Mouse (Mus musculus): Measurements from ENCODE around the gene Ndufv2. TPM values are rescaled to one million over a fixed set of nuclear protein-coding genes. Genes with fewer than 3 reads are reported as not detected.
"Not testable (repeated sequence)": the region's sequence is repeated elsewhere in the genome, so short reads cannot be mapped to it uniquely, and the experiment has no call there.

Ndufv2 gene
- total RNA-seq, 2 experiments from 2014 or later, result 224 to 227 TPM

DNA sequence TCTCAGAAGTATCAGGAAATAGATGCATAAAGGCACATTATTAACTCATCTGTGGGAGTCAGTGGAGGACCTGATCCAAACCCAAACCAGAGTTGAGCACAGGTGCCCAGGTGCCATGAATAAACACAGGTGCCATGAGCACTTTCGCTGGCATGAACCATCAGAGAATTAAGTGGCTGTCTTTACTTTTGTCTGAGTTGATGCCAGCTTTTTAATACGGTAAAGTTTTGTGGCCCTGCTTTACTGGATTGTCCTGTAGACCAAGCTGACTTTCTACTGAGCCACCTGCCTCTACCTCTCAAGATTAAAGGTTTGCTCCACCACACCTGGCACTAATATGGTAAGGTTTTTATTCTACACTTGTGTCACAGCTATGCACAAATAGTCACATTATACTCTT lies 9.3 kb downstream of the Ndufv2 start:
- intact Hi-C loops (cut with DNase I), result no loop called here
- no peak for DNase-seq (ENCODE audit: low spot score in 2 of 2)

DNA sequence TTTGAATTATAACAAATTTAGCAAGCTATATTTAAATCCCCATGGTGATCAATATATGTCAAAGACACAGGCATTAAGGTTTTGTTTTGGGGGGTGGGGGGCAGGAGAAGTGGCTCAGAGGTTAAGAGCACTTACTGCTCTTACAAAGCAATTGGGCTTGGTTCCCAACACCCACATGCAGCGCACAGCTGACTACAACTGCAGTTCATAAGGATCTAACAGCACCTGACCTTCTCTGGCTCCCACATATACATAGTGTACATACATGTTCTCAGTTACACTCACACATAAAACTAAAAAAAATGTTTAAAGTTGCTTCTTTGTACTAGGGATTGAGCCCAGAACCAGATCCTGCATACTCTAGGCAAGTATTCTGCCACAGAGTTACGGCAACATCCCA lies 10.0 kb downstream of the Ndufv2 start:
- DNase-seq (ENCODE audit: low spot score in 2 of 2), result no peak
- intact Hi-C loops (cut with DNase I), result no loop called here

DNA sequence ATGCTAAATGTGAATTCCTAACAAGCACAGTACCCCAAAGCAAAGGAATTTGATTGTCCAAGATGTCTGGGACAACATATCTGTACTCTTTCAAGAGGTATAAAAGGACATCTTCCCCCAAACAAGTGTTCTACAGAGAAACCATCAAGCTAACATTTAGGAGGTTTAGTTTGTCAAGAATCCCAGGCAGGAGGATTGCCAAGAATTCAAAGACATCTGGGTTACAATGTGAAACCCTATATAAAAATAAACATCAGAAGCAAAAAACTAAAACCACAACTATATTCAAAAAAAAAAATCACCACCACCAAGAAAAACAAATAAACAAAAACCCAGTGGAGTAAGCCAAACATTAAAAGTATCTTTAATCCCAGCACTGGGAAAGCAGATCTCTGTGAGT lies 11.1 kb downstream of the Ndufv2 start:
- no peak for DNase-seq (ENCODE audit: low spot score in 2 of 2)
- intact Hi-C loops (cut with DNase I), result no loop called here

DNA sequence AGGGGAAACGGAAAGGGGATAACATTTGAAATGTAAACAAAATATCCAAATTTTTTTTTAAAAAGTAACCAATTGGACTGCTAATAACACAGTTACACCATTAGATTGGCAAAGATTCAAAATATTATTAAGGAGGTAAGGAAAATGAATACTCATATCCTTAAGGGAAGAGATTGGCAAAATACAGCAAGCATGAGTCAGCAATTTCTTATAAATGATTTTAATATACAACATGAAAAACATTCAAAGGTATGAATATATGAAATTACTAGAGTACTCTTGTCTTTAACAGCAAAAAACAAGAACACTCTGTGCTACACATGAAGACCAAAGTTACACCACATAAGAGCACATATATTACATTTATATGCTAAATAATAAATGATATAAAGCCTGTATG lies 16.3 kb downstream of the Ndufv2 start:
- intact Hi-C loops (cut with DNase I), result no loop called here
- no peak for DNase-seq (ENCODE audit: low spot score in 2 of 2)

DNA sequence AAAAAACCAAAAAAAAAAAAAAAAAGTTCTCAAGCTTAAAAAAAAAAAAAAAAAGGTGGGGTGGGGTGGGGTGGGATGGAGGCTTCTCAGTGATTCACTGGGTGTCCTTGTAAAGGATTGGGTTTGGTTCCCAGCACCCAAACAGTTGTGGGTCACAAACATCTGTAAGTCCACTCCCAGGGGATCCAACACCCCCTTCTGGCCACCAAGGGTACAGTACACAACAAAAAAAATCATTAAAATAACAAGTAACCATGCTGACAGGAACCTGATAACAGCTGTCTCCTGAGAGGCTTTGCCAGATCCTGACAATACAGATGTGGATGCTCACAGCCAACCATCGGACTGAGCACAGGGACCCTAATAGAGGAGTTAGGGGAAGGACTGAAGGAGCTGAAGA lies 16.9 kb downstream of the Ndufv2 start:
- intact Hi-C loops (cut with DNase I), result no loop called here
- no peak for DNase-seq (ENCODE audit: low spot score in 2 of 2)

DNA sequence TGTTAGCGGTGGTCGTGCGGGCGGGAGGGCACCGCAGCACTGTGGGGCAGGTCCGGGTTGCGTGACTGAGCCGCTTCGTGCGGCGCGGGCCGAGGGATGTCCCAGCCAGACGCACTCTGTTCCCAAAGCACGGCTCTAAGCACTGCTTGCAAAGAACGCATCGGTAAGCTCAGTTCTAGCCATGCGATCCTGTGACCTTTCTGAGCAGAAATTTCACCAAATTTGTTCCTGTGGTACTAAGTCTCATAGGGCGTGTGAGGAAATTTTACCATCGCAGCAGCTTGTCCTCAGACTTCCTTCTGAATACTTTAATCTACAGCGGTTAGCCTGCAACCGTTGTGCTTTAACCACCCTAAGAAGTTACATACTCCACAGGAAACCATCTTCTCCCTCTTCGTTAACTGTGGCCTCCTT lies 23.9 kb downstream of the Ndufv2 start:
- no peak for DNase-seq (ENCODE audit: low spot score in 2 of 2)
- intact Hi-C loops (cut with DNase I), result loop anchor here (1.0 kb wide), 1 partner anchor 24 kb away; the partner anchor contains the start of gene Ndufv2

DNA sequence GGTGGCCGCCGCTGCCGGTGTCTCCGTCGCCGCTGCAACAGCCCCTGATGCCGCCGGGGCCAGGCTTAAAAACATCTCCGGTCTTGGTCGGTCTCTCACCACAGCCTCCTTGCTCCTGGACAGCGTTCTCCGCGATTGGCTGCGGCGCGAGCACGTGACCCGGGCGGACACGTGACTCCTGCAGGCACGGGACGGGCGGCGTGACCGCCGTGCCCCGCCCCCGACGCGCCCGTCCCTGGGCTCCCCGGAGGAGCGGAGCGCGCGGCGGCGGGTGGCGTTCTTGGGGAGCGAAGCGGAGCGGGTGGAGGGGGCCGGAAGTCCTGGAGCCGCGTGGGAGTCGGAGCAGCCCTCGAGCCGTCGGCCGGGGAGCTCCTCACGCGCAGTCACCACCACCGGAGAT lies 24.4 kb downstream of the Ndufv2 start, which contains the start of gene Ankrd12:
Gene Ankrd12 (minus strand): TSS at position 156 of the 400 bp plus-strand sequence.
- intact Hi-C loops (cut with DNase I), result loop anchor here (1.0 kb wide), 1 partner anchor 24 kb away; the partner anchor contains the start of gene Ndufv2
- DNase-seq (ENCODE audit: low spot score in 2 of 2), result peak; percentile 96 to 98

DNA sequence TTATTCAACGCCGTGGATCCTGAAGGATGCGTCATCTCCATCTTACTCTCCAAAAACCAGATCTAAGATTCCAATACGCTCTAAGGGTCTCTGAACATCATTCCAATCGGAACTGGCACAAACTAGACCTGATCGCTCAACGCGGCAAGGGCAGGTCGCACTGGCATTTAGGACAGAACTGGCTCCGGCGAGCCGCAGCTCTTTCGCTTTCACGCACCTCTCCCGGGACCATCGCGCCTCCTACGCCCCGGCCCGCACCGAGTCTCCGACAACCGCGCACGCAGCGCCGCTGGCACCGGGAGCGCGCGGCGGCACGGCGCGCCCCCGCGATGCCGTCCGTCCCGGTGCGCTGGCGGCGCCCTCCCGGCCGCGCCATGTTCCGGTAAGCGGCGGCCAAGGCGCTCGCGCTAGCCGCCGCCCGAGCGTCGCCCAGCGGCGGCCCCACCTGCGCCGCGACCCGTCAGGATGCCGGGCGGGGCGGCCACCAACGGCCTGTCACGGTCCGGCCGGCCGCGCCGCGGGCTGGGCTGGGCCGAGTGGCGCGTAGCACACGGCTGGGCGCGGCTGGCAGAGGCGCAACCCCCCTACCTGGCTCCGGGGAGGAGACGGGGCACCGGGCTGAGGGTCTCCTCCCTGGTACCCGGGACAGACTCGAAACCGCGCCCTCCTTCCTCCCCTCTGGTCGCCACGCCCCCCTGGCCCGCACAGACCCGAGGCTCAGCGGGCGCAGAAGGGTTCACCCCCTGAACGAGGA lies 25.0 kb downstream of the Ndufv2 start:
- peak; percentile 59 to 66 for DNase-seq (ENCODE audit: low spot score in 2 of 2)
- intact Hi-C loops (cut with DNase I), result no loop called here

DNA sequence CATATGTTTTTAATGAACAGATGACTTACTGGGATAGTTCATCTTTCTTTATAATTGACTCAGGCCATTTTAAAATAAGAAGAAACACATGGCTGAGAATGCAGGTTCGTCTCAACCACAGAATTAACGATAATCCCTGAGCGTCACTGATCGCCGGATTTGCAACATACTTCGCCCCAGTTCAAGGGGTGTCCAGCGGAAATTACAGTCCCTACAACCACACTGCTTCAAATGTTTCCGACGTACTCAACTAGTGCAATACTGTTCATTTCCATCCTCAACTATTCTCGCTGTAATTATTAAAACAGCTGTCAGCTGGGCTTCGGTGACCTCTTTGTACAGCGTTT lies 25.6 kb downstream of the Ndufv2 start:
- DNase-seq (ENCODE audit: low spot score in 2 of 2), result no peak
- intact Hi-C loops (cut with DNase I), result no loop called here

DNA sequence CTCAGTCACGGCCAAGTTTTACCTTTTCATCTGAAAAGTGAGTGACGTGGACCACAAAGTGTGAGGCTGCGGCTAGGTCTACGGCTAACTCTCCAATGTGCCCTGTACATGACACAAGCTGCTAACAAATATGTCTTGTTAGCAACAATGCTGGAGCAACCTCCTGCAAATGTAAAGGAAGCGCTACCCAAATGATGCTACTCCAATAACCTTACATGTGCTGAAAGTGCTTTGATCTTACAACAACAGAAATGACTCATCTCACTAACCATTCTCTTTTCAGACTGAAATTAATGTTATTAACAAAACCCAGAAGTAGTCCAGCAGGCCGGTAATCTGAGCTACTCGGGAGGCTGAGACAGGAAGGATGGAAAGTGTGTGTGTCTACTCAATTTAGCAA lies 27.4 kb downstream of the Ndufv2 start:
- intact Hi-C loops (cut with DNase I), result no loop called here
- DNase-seq (ENCODE audit: low spot score in 2 of 2), result no peak

DNA sequence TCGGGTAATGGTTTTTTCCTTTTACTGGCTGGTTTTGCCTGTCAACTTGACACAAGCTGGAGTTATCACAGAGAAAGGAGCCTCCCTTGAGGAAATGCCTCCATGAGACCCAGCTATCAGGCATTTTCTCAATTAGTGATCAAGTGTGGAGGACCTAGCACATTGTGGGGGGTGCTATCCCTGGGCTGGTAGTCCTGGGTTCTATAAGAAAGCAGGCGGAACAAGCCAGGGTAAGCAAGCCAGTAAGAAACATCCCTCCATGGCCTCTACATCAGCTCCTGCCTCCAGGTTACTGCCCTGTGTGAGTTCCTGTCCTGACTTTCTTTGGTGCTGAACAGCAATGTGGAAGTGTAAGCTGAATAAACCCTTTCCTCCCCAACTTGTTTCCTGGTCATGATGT lies 32.3 kb downstream of the Ndufv2 start:
- DNase-seq (ENCODE audit: low spot score in 2 of 2); intact Hi-C loops (cut with DNase I): not testable (repeated sequence)

DNA sequence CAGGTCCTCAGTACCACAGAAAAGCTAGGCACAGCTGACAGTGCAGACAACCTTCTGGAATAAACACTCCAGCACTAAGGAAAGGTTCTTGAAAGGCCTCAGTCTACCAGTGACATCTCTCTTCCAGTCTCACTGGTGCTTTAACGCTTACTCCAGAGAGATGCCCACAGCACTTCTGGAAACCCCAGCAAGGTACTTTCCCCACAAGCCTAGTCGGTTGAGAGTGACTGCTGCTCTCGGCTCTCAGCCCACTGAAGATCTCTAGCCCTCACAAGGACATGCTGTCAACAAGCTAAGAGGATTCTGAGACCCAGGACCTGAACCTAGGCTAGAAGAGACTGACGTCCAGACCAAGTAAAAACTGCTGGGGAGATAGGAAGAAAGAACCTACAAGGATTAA lies 36.2 kb downstream of the Ndufv2 start:
- DNase-seq (ENCODE audit: low spot score in 2 of 2), result no peak
- intact Hi-C loops (cut with DNase I), result no loop called here

DNA sequence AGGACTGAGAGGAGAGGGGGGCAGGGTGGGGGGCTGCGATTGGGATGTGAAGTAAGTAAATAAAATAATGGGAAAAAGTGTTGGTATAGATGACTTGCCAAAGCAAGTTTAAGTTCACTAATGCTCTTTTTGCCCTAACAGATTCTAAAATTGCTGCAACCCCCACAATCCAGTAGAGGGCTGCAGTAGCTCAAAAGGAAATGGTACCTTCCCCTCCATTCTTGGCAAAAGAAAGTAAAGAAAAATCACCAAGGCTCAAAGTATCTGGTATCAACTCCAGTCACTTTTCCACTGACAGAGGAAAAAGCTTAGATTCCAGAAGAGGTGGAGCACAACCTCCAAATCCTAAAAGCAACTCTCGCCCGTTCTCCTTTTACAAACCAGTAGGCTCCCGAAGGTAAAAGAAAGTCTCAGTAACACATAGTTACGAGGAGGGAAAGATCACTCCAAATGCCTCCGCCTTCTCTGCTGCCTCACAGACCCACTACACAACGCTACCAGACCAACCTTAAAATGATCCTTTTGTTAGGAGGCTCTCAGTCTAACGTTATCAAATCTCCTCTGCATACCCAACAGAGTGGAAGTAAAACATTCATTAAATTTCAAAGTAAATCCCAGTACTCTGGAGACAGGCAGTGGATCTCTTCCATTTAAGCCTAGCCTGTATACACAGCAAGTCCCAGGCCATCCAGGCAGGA lies 40.0 kb downstream of the Ndufv2 start:
- intact Hi-C loops (cut with DNase I), result no loop called here
- no peak for DNase-seq (ENCODE audit: low spot score in 2 of 2)

DNA sequence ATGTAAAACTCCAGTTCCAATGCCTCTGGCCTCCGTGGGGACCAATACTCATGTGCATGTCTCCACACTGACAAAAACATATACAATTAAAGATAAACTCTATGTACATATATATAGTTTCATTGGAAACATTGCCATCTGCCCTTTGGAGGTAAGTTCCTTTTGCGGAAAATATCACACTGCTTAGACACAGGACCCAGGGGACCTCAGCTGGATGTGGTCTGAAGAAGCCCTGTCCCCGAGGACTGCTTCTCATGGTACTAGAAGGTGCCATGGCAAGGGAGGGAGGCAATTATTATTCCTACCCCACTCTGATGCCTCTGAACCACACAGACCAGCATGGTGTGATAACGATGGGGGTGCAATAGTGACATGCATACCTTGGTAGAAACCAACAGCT lies 43.2 kb downstream of the Ndufv2 start:
- DNase-seq (ENCODE audit: low spot score in 2 of 2), result no peak
- intact Hi-C loops (cut with DNase I), result no loop called here

DNA sequence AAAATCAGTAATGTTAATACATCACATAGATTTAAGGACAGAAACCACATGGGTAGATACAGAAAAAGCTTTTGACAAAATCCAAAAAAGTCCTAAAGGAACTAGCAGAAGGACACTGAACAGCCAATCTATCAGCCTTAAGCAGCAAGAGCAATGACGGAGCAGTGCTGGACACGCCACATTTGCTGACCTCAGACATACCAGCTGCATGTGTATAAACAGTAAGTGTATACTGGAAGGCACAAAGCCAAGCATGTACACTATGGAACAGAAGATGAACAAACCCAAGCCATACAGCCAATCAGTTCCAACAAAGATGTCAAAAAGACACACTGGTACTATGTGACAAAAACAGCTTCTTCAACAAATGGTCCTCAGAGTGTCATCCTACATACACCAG lies 44.2 kb downstream of the Ndufv2 start:
- no peak for DNase-seq (ENCODE audit: low spot score in 2 of 2)
- intact Hi-C loops (cut with DNase I), result no loop called here

DNA sequence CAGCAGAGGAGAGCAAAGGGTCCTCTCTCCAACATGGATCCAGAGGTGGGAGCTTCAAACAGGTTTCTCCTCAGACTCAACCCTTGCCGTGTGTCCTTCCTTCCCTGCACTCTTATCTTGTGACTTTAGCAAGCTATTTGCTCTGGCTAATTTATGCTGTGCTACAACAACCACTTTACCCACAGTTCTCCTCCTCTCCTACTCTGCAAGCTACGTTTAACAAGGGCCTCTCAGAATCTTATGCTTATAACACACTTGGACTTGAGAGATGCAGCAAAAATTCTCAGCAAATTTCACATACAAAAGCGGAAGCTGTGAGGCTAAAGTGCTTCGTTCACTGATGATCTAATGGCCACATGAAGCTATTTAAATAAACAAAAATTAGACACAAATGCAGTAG lies 48.0 kb downstream of the Ndufv2 start:
- DNase-seq (ENCODE audit: low spot score in 2 of 2), result no peak

DNA sequence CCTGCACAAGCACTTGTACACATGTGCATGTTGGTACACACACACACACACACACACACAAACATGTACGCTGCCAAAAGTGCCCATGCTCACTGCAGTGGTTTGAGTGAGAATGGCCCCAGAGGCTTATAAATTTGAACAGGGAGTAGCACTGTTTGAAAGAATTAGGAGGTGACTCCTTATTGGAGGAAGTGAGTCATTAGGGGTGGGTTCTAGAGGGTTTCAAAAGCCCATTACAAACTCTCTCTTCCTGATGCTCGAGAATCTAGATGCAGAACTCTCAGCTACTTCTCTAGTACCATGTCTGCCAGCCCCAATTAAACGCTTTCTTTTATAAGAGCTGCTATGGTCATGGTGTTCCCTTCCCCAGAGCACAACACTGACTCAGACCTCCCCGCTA lies 52.6 kb downstream of the Ndufv2 start:
- DNase-seq (ENCODE audit: low spot score in 2 of 2), result no peak
- intact Hi-C loops (cut with DNase I), result no loop called here

More for the DNA sequence above, 48.0 kb downstream of the Ndufv2 start:
- intact Hi-C loops (cut with DNase I), result no loop called here

DNA sequence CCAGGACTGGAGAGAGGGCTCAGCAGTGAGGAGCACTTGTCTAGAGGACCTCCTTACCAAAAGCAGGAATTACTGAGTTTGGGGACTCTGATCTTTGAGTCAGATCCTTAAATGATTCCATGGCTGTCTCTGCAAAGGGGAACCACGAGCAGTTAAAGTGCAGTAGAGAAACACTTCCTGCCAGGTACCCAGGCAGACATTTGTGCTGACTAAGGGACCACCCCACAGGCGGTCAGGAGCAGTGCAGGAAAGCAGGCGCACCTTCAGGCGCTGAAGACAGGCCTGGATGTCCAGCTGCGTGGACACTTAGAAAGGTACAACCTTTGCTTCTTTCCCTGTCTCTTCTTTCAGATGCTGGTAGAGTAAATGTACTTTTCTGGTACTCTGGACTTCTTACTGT lies 53.2 kb downstream of the Ndufv2 start:
- intact Hi-C loops (cut with DNase I), result no loop called here
- DNase-seq (ENCODE audit: low spot score in 2 of 2), result no peak

DNA sequence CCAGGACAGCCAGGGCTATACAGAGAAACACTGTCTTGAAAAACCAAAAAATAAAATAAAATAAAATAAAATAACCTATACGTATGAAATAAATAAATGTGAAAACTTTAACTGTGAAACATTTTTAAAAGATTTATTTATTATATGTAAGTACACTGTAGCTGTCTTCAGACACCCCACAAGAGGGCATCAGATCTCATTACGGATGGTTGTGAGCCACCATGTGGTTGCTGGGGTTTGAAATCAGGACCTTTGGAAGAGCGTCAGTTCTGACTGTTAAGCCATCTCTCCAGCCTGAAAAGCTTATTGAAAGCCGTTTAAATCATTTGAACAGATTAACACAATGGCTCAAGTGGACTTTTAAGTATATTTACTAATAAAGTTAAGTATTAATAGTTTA lies 57.7 kb downstream of the Ndufv2 start:
- DNase-seq (ENCODE audit: low spot score in 2 of 2); intact Hi-C loops (cut with DNase I): not testable (repeated sequence)

DNA sequence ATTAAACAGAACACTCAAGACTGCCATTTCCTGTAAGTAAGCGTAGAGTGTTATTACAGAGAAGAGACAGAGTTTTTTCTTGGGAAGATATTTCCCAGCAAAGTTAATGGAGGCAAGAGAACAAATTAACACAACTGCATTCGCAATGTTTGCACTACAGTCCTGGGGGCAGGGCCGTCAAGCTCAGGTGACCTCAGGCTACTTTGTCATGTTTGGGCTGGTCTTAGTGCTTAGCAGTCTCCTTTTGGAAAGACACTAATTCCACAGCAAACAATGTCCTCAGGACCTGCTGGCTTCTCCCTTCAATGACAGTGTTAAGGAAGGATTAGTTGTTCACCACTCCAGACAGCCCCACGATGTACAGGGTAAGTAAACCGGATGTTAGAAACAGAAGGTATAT lies 60.3 kb downstream of the Ndufv2 start:
- intact Hi-C loops (cut with DNase I), result no loop called here
- no peak for DNase-seq (ENCODE audit: low spot score in 2 of 2)

DNA sequence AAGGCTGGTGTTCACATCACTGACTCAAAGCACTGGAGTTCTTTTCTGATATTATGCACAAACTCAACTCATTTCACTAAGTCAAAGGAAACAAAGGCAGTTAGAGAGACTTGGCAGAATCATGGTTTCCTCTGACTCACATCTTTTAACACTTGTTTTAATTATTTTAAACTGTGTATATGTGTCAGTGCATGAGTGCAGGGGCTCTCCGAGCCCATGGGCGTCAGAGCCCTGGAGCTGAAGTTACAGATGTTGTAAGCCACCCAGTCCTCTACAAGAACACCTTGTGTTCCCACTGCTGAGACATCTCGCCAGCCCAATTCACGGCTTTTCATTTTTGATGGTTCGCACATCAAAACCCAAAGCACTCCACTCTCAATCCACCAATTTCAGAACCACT lies 68.1 kb downstream of the Ndufv2 start:
- DNase-seq (ENCODE audit: low spot score in 2 of 2), result peak in 1 of 2 experiments; percentile 13
- intact Hi-C loops (cut with DNase I), result no loop called here
